Mouse (Mus musculus) liver, embryonic 11.5 days (tissue): ENCODE results near the gene AI593442. TPM values are rescaled to one million over a fixed set of nuclear protein-coding genes. Genes with fewer than 3 reads are reported as not detected.

Source experiments
- ATAC-seq: fragments of 200-750 bp; cut with Nextera tagmentation; replicated peaks from 2 replicates; pipeline ENCODE4 v1.8.0; 2017; ENCODE audit warnings: moderate number of reproducible peaks, mild to moderate bottlenecking, moderate TSS enrichment, moderate library complexity; ENCODE audit not compliant: low FRiP score
- DNase-seq: peaks from one replicate; pipeline ENCODE4 v3.0.0-alpha.2; 2017; ENCODE audit warnings: low spot score
- H3K27ac ChIP-seq: fragments of 300-500 bp; sonication (generic); 2 replicates; pipeline ENCODE4 v1.5.1; 2014; ENCODE audit warnings: mild to moderate bottlenecking, low read depth, low read length, control low read depth
- H3K27me3 ChIP-seq: fragments of 300-500 bp; sonication (generic); replicated peaks from 2 replicates; pipeline ENCODE4 v1.6.1; 2014; ENCODE audit warnings: low read length, mixed read lengths; ENCODE audit not compliant: control insufficient read depth, insufficient read depth
- H3K36me3 ChIP-seq: fragments of 300-500 bp; sonication (generic); 2 replicates; pipeline ENCODE4 v1.6.1; 2014; ENCODE audit warnings: mild to moderate bottlenecking, low read length, moderate library complexity, mixed read lengths; ENCODE audit not compliant: control insufficient read depth, insufficient read depth
- H3K4me1 ChIP-seq: fragments of 300-500 bp; sonication (generic); replicated peaks from 2 replicates; pipeline ENCODE4 v1.6.1; 2014; ENCODE audit warnings: low read length, mixed read lengths; ENCODE audit not compliant: control insufficient read depth, insufficient read depth
- H3K4me2 ChIP-seq: fragments of 300-500 bp; sonication (generic); 2 replicates; pipeline ENCODE4 v1.6.1; 2014; ENCODE audit warnings: mild to moderate bottlenecking, control low read depth, moderate library complexity
- H3K4me3 ChIP-seq: fragments of 300-500 bp; sonication (generic); 2 replicates; pipeline ENCODE4 v1.5.1; 2014; ENCODE audit warnings: low read depth, low read length, control low read depth
- H3K9ac ChIP-seq: fragments of 300-500 bp; sonication (generic); 2 replicates; pipeline ENCODE4 v1.6.1; 2014; ENCODE audit warnings: low read depth, low read length, control low read depth
- H3K9me3 ChIP-seq: fragments of 300-500 bp; sonication (generic); 2 replicates; pipeline ENCODE4 v1.6.1; 2016; ENCODE audit warnings: low read length, inconsistent platforms, mixed read lengths; ENCODE audit not compliant: control insufficient read depth
- WGBS: fragments of 180-500 bp; shearing (Covaris S2); extraction: QIAGEN DNeasy Blood & Tissue Kit; methylation state at CpG from one replicate; pipeline ENCODE4 v1.1.7; 2014; 5-methylcytosine and 5-hydroxymethylcytosine counted together
- polyA plus RNA-seq: library from polyadenylated mRNA; unstranded; fragments of >200 nt; fragmentation: Nextera tagmentation; extraction: Ambion mirVana; gene quantifications from 2 replicates; pipeline ENCODE4 v1.2.1, GENCODE M21; 2014

AI593442 gene
- polyA plus RNA-seq: 0.10 and 0.21 TPM in 2 replicates

- Histone ChIP-seq H3K36me3 (no peaks in the 10 kb centered on the region), H3K27ac (no peak within 1 kb of the TSS), H3K4me3 (peak within 1 kb of the TSS; percentile 34), H3K9ac (no peak within 1 kb of the TSS), H3K4me1 (no peaks in the 10 kb centered on the region), H3K9me3 (no peaks in the 10 kb centered on the region), H3K27me3 (peaks cover 45% of the 10 kb centered on the region), H3K4me2 (peak within 1 kb of the TSS; percentile 60)
- no peak for ATAC-seq
- peak; percentile 34 for DNase-seq
- WGBS: under 1% methylated on average over 22 of the region's 27 CpGs
Measured at GRCm38 (mm10) chr9:52679362-52679947, at the start of gene AI593442. TSS of gene AI593442 (minus strand) at chr9:52679780.

- Histone ChIP-seq H3K36me3 (no peaks in the 10 kb centered on the region), H3K4me3 (no peak overlapping the region), H3K27ac (no peak overlapping the region), H3K9me3 (no peaks in the 10 kb centered on the region), H3K9ac (no peak overlapping the region), H3K27me3 (no peaks in the 10 kb centered on the region), H3K4me2 (no peak overlapping the region), H3K4me1 (no peaks in the 10 kb centered on the region)
- DNase-seq (no peak), ATAC-seq (no peak)
- 75% methylated on average over 5 of the region's 5 CpGs for WGBS
Measured at GRCm38 (mm10) chr9:52728806-52729205, 49.2 kb upstream of the AI593442 start.

- ATAC-seq (no peak), DNase-seq (no peak)
- H3K9ac ChIP-seq: no peak overlapping the region
- no peak overlapping the region for H3K4me3 ChIP-seq
- no peak overlapping the region for H3K4me2 ChIP-seq
- H3K27me3 ChIP-seq: no peaks in the 10 kb centered on the region
- WGBS: 95% methylated on average over 1 of the region's 1 CpGs
- H3K9me3 ChIP-seq: no peaks in the 10 kb centered on the region
- no peaks in the 10 kb centered on the region for H3K36me3 ChIP-seq
- H3K27ac ChIP-seq: no peak overlapping the region
- no peaks in the 10 kb centered on the region for H3K4me1 ChIP-seq
Measured at GRCm38 (mm10) chr9:52722626-52723025, 43.0 kb upstream of the AI593442 start.

- no peak for DNase-seq
- Histone ChIP-seq H3K4me1 (no peaks in the 10 kb centered on the region), H3K9ac (no peak overlapping the region), H3K9me3 (no peaks in the 10 kb centered on the region), H3K27ac (no peak overlapping the region), H3K27me3 (no peaks in the 10 kb centered on the region), H3K36me3 (no peaks in the 10 kb centered on the region), H3K4me3 (no peak overlapping the region), H3K4me2 (no peak overlapping the region)
- 53% methylated on average over 2 of the region's 2 CpGs for WGBS
- no peak for ATAC-seq
Measured at GRCm38 (mm10) chr9:52719562-52719961, 40.0 kb upstream of the AI593442 start.

- DNase-seq (no peak), ATAC-seq (no peak)
- Histone ChIP-seq H3K27ac (no peak overlapping the region), H3K36me3 (no peaks in the 10 kb centered on the region), H3K9ac (no peak overlapping the region), H3K27me3 (peaks cover 45% of the 10 kb centered on the region), H3K9me3 (no peaks in the 10 kb centered on the region), H3K4me1 (no peaks in the 10 kb centered on the region), H3K4me3 (no peak overlapping the region), H3K4me2 (no peak overlapping the region)
- 60% methylated on average over 5 of the region's 5 CpGs for WGBS
Measured at GRCm38 (mm10) chr9:52680036-52680435, 456 bp upstream of the AI593442 start.

- 2% methylated on average over 10 of the region's 10 CpGs for WGBS
- DNase-seq (peak; percentile 30), ATAC-seq (no peak)
- Histone ChIP-seq H3K9ac (no peak overlapping the region), H3K4me1 (no peaks in the 10 kb centered on the region), H3K27ac (no peak overlapping the region), H3K9me3 (no peaks in the 10 kb centered on the region), H3K27me3 (peaks cover 45% of the 10 kb centered on the region), H3K36me3 (no peaks in the 10 kb centered on the region), H3K4me3 (no peak overlapping the region; the same call in 1 of the 2 replicates), H3K4me2 (peak overlapping the region; percentile 60)
Measured at GRCm38 (mm10) chr9:52678839-52679215, 753 bp downstream of the AI593442 start.

- DNase-seq (no peak), ATAC-seq (no peak)
- peak overlapping the region; percentile 60 for H3K4me2 ChIP-seq
- no peaks in the 10 kb centered on the region for H3K9me3 ChIP-seq
- no peaks in the 10 kb centered on the region for H3K4me1 ChIP-seq
- H3K27me3 ChIP-seq: peaks cover 45% of the 10 kb centered on the region
- H3K9ac ChIP-seq: no peak overlapping the region
- H3K4me3 ChIP-seq: no peak overlapping the region
- no peaks in the 10 kb centered on the region for H3K36me3 ChIP-seq
- WGBS: 2% methylated on average over 28 of the region's 28 CpGs
- H3K27ac ChIP-seq: no peak overlapping the region
Measured at GRCm38 (mm10) chr9:52678179-52678838, 1.3 kb downstream of the AI593442 start.

GRCm38 (mm10) chr9:52676587-52676986 lies 3.0 kb downstream of the AI593442 start:
- ATAC-seq: no peak
- Histone ChIP-seq H3K27me3 (peaks cover 45% of the 10 kb centered on the region), H3K4me3 (no peak overlapping the region), H3K4me2 (no peak overlapping the region), H3K36me3 (no peaks in the 10 kb centered on the region), H3K9me3 (no peaks in the 10 kb centered on the region), H3K27ac (no peak overlapping the region), H3K9ac (no peak overlapping the region), H3K4me1 (no peaks in the 10 kb centered on the region)
- WGBS: 16% methylated on average over 4 of the region's 4 CpGs
- DNase-seq: peak; percentile 31

GRCm38 (mm10) chr9:52675937-52676336 lies 3.6 kb downstream of the AI593442 start:
- H3K9ac ChIP-seq: no peak overlapping the region
- DNase-seq: no peak
- H3K4me2 ChIP-seq: no peak overlapping the region
- H3K4me1 ChIP-seq: no peaks in the 10 kb centered on the region
- ATAC-seq: no peak
- no peak overlapping the region for H3K27ac ChIP-seq
- no peaks in the 10 kb centered on the region for H3K9me3 ChIP-seq
- H3K36me3 ChIP-seq: no peaks in the 10 kb centered on the region
- peaks cover 43% of the 10 kb centered on the region for H3K27me3 ChIP-seq
- WGBS: 62% methylated on average over 3 of the region's 3 CpGs
- H3K4me3 ChIP-seq: no peak overlapping the region
